In genomic region chr14:61686101-61686691, GRCm38 (mm10) we compare ENCODE assay signal across 7 mouse cellular contexts.
DNase-seq lines count a peak whose midpoint lies in the region; ATAC-seq lines count a peak whose summit lies in the region.

No protein-coding gene starts in this region.

- H3K4me2 ChIP-seq in kidney, embryonic 16.5 days (replicated peaks; ENCODE audit: low read depth, low read length): peak overlapping the region; percentile 58
- H3K4me2 ChIP-seq in midbrain, embryonic 13.5 days (replicated peaks): peak overlapping the region; percentile 53

- H3K9me3 ChIP-seq in kidney, embryonic 16.5 days (ENCODE audit: low read length): no peaks in the 10 kb centered on the region
- no peaks in the 10 kb centered on the region for H3K9me3 ChIP-seq in midbrain, embryonic 13.5 days

- peak overlapping the region; percentile 39 for H3K4me3 ChIP-seq in kidney, embryonic 16.5 days (ENCODE audit: low read length)
- H3K4me3 ChIP-seq in midbrain, embryonic 13.5 days (replicated peaks): peak overlapping the region; percentile 26

- H3K27me3 ChIP-seq in kidney, embryonic 16.5 days (ENCODE audit: insufficient read depth, low read length): peaks cover 44% of the 10 kb centered on the region
- H3K27me3 ChIP-seq in midbrain, embryonic 13.5 days: peaks cover 75% of the 10 kb centered on the region

- peak overlapping the region; percentile 13; the same call in 1 of the 2 replicates for H3K9ac ChIP-seq in kidney, embryonic 16.5 days (replicated peaks; ENCODE audit: low read length)
- H3K9ac ChIP-seq in midbrain, embryonic 13.5 days (replicated peaks): no peak overlapping the region

- peaks cover 26% of the 10 kb centered on the region for H3K4me1 ChIP-seq in kidney, embryonic 16.5 days (ENCODE audit: insufficient read depth, low read length)
- H3K4me1 ChIP-seq in midbrain, embryonic 13.5 days (replicated peaks): peaks cover 46% of the 10 kb centered on the region

- ATAC-seq in kidney, embryonic 16.5 days (ENCODE audit: low FRiP score, low TSS enrichment): no peak
- ATAC-seq in midbrain, embryonic 13.5 days: no peak

- 7% methylated on average over 29 of the region's 35 CpGs for WGBS in kidney, embryonic 16.5 days
- under 1% methylated on average over 32 of the region's 35 CpGs for WGBS in midbrain, embryonic 13.5 days

- no peaks in the 10 kb centered on the region for H3K36me3 ChIP-seq in kidney, embryonic 16.5 days (ENCODE audit: insufficient read depth, low read length)
- no peaks in the 10 kb centered on the region for H3K36me3 ChIP-seq in midbrain, embryonic 13.5 days

- no peak overlapping the region for H3K27ac ChIP-seq in kidney, embryonic 16.5 days (ENCODE audit: low read length)
- H3K27ac ChIP-seq in midbrain, embryonic 13.5 days: no peak overlapping the region

- DNase-seq in B cell, adult 2 months: peak; percentile 38 to 45
- peak; percentile 44 for DNase-seq in ES-CJ7 (ENCODE audit: low read depth, low spot score)
- peak; percentile 68 for DNase-seq in forelimb bud, embryonic 11.5 days (ENCODE audit: low read depth, low spot score)
- DNase-seq in thymus, postnatal 10 days (ENCODE audit: low spot score in 2 of 2): peak; percentile 18 to 23
- no peak for DNase-seq in c-Kit-positive CD71-positive TER-119-positive erythroid progenitor cells, embryonic 14.5 days (ENCODE audit: low spot score)
